Mouse (Mus musculus) kidney, postnatal 0 days (tissue): ENCODE results near the gene Hrh2. TPM values are rescaled to one million over a fixed set of nuclear protein-coding genes. Genes with fewer than 3 reads are reported as not detected.
A peak's percentile ranks its signal among the peaks of the same experiment; 100 is the strongest.

ENCODE experiments used
- ATAC-seq: fragments of 200-750 bp; cut with Nextera tagmentation; replicated peaks from 2 replicates; pipeline ENCODE4 v1.8.0; 2017; ENCODE audit warnings: low read depth, moderate number of reproducible peaks, moderate TSS enrichment, moderate library complexity; ENCODE audit not compliant: low FRiP score
- DNase-seq: peaks from one replicate; pipeline ENCODE4 v3.0.0-alpha.2; 2016; ENCODE audit warnings: low spot score
- H3K27ac ChIP-seq: fragments of 300-500 bp; sonication (generic); 2 replicates; pipeline ENCODE4 v1.5.1; 2014; ENCODE audit warnings: mild to moderate bottlenecking
- H3K27me3 ChIP-seq: fragments of 300-500 bp; sonication (generic); 2 replicates; pipeline ENCODE4 v1.6.1; 2014; ENCODE audit warnings: low read length, mixed read lengths; ENCODE audit not compliant: insufficient read depth
- H3K36me3 ChIP-seq: fragments of 300-500 bp; sonication (generic); 2 replicates; pipeline ENCODE4 v1.6.1; 2014; ENCODE audit warnings: low read length, mixed read lengths; ENCODE audit not compliant: insufficient read depth
- H3K4me1 ChIP-seq: fragments of 300-500 bp; sonication (generic); replicated peaks from 2 replicates; pipeline ENCODE4 v1.6.1; 2014; ENCODE audit warnings: antibody characterized with exemption, low read length, mixed read lengths; ENCODE audit not compliant: insufficient read depth
- H3K4me2 ChIP-seq: fragments of 300-500 bp; sonication (generic); 2 replicates; pipeline ENCODE4 v1.6.1; 2014; ENCODE audit warnings: mild to moderate bottlenecking, low read length, moderate library complexity, mixed read lengths
- H3K4me3 ChIP-seq: fragments of 300-500 bp; sonication (generic); replicated peaks from 2 replicates; pipeline ENCODE4 v1.5.1; 2014; ENCODE audit warnings: low read depth, low read length
- H3K9ac ChIP-seq: fragments of 300-500 bp; sonication (generic); 2 replicates; pipeline ENCODE4 v1.6.1; 2014; ENCODE audit warnings: low read depth, low read length
- H3K9me3 ChIP-seq: fragments of 300-500 bp; sonication (generic); replicated peaks from 2 replicates; pipeline ENCODE4 v1.6.1; 2016; ENCODE audit warnings: low read length, inconsistent platforms, mixed read lengths
- CTCF ChIP-seq: IDR thresholded peaks from 2 replicates; pipeline ENCODE4 v1.5.1; 2016; ENCODE audit warnings: antibody characterized with exemption, low read depth, mild to moderate bottlenecking, moderate library complexity
- WGBS: fragments of 180-500 bp; shearing (Covaris S2); extraction: QIAGEN DNeasy Blood & Tissue Kit; methylation state at CpG from one replicate; pipeline ENCODE4 v1.1.7; 2014; 5-methylcytosine and 5-hydroxymethylcytosine counted together
- polyA plus RNA-seq: library from polyadenylated mRNA; unstranded; fragments of >200 nt; fragmentation: Nextera tagmentation; extraction: Ambion mirVana; gene quantifications from 2 replicates; pipeline ENCODE4 v1.2.1, GENCODE M21; 2015

The Hrh2 gene
- polyA plus RNA-seq, 1 experiment from 2014 or later, result 0.05 TPM

- H3K27me3 ChIP-seq, result no peaks in the 10 kb centered on the region
Observed at GRCm38 (mm10) chr13:54251541-54252225, 59.8 kb downstream of the Hrh2 start.

GRCm38 (mm10) chr13:54257580-54258223 lies 65.8 kb downstream of the Hrh2 start:
- WGBS, result 20% methylated on average over 10 of the region's 10 CpGs
- ATAC-seq, result no peak

More at GRCm38 (mm10) chr13:54251541-54252225, 59.8 kb downstream of the Hrh2 start:
- WGBS, result 81% methylated on average over 11 of the region's 11 CpGs
- Histone ChIP-seq H3K36me3 (no peaks in the 10 kb centered on the region), H3K4me2 (no peak overlapping the region), H3K4me1 (no peaks in the 10 kb centered on the region), H3K9me3 (no peaks in the 10 kb centered on the region), H3K9ac (no peak overlapping the region), H3K27ac (no peak overlapping the region), H3K4me3 (no peak overlapping the region)
- no peak for TF ChIP-seq CTCF
- DNase-seq (no peak), ATAC-seq (no peak)

GRCm38 (mm10) chr13:54258231-54258743 lies 66.4 kb downstream of the Hrh2 start:
- H3K4me3 ChIP-seq, result no peak overlapping the region
- H3K4me2 ChIP-seq, result no peak overlapping the region
- no peaks in the 10 kb centered on the region for H3K9me3 ChIP-seq
- no peaks in the 10 kb centered on the region for H3K36me3 ChIP-seq
- no peaks in the 10 kb centered on the region for H3K27me3 ChIP-seq
- H3K4me1 ChIP-seq, result no peaks in the 10 kb centered on the region
- 28% methylated on average over 8 of the region's 8 CpGs for WGBS
- H3K27ac ChIP-seq, result no peak overlapping the region
- H3K9ac ChIP-seq, result no peak overlapping the region
- DNase-seq (no peak), ATAC-seq (no peak)
- TF ChIP-seq CTCF, result no peak

More at GRCm38 (mm10) chr13:54257580-54258223, 65.8 kb downstream of the Hrh2 start:
- TF ChIP-seq CTCF, result no peak
- Histone ChIP-seq H3K9ac (no peak overlapping the region), H3K4me2 (no peak overlapping the region), H3K27ac (no peak overlapping the region), H3K4me3 (no peak overlapping the region), H3K4me1 (no peaks in the 10 kb centered on the region), H3K27me3 (no peaks in the 10 kb centered on the region), H3K9me3 (no peaks in the 10 kb centered on the region), H3K36me3 (no peaks in the 10 kb centered on the region)
- no peak for DNase-seq

GRCm38 (mm10) chr13:54260318-54260717 lies 68.4 kb downstream of the Hrh2 start:
- no peaks in the 10 kb centered on the region for H3K9me3 ChIP-seq
- no peak overlapping the region for H3K4me3 ChIP-seq
- H3K36me3 ChIP-seq, result no peaks in the 10 kb centered on the region
- 23% methylated on average over 8 of the region's 8 CpGs for WGBS
- no peak overlapping the region for H3K27ac ChIP-seq
- TF ChIP-seq CTCF, result no peak
- H3K9ac ChIP-seq, result no peak overlapping the region
- peak; percentile 70 for DNase-seq
- no peak for ATAC-seq
- no peak overlapping the region for H3K4me2 ChIP-seq
- H3K27me3 ChIP-seq, result no peaks in the 10 kb centered on the region
- no peaks in the 10 kb centered on the region for H3K4me1 ChIP-seq

GRCm38 (mm10) chr13:54262741-54263510 lies 71.0 kb downstream of the Hrh2 start:
- Histone ChIP-seq H3K27ac (no peak overlapping the region), H3K27me3 (no peaks in the 10 kb centered on the region), H3K4me3 (no peak overlapping the region), H3K4me2 (no peak overlapping the region), H3K9me3 (no peaks in the 10 kb centered on the region), H3K4me1 (no peaks in the 10 kb centered on the region), H3K36me3 (no peaks in the 10 kb centered on the region), H3K9ac (no peak overlapping the region)
- WGBS, result 86% methylated on average over 15 of the region's 15 CpGs
- ATAC-seq (no peak), DNase-seq (no peak)
- TF ChIP-seq CTCF, result no peak

- Histone ChIP-seq H3K9ac (no peak overlapping the region), H3K4me2 (no peak overlapping the region), H3K4me3 (no peak overlapping the region), H3K27me3 (no peaks in the 10 kb centered on the region), H3K36me3 (no peaks in the 10 kb centered on the region), H3K9me3 (no peaks in the 10 kb centered on the region), H3K27ac (no peak overlapping the region), H3K4me1 (no peaks in the 10 kb centered on the region)
- WGBS, result 63% methylated on average over 6 of the region's 6 CpGs
- TF ChIP-seq CTCF, result no peak
- DNase-seq (no peak), ATAC-seq (no peak)
Observed at GRCm38 (mm10) chr13:54263641-54264040, 71.7 kb downstream of the Hrh2 start.
